Mouse (Mus musculus): ENCODE data around the gene Mov10l1.

DNA sequence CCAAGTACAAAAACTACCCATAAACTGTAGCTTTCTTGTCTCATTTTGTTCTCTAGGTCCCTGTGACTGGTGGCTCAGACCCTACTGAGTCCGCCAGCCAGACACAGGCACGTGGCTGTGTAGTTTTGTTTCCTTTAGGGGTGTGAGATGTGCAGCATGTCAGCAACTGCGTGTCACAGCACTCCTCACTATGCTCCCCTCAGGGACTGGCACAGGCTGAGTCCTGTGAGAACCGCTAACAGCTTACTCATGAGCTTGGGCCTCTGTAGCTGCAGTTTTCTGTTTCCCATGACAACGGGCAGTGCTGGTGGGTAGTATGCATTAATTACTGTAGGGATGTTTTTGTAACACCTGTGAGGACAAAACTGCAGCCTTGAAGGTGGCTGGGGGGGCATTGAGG is 109.5 kb downstream of the Mov10l1 start:
- no peak for TF ChIP-seq CTCF (IDR thresholded peaks at IDR 0.05; ENCODE audit: borderline replicate concordance, insufficient read depth, low read depth, low read length)
- no peak for TF ChIP-seq POLR2A (IDR thresholded peaks at IDR 0.05; ENCODE audit: borderline replicate concordance, insufficient read depth, low read length)

Data from cerebellum, adult 2 months (tissue).